Mouse (Mus musculus) heart, postnatal 36 days (tissue): ENCODE measurements around the gene Tmem201. TPM values are rescaled to one million over a fixed set of nuclear protein-coding genes. Genes with fewer than 3 reads are reported as not detected.
"Not testable (repeated sequence)": the region's sequence is repeated elsewhere in the genome, so short reads cannot be mapped to it uniquely, and the experiment has no call there.

Experiments
- DNase-seq, 2 experiments: peaks; one replicate each; pipeline ENCODE4 v3.0.0; 2021 to 2022
- intact Hi-C: fragments of 180-260 bp; cut with DNase I; formaldehyde crosslinking; loops from one replicate; pipeline ENCODE4 v1.15.1; 2025
- total RNA-seq, 2 experiments: library from RNA; stranded (reverse); gene quantifications; 2 replicates each; pipeline ENCODE4 v1.2.3; 2021

Tmem201 gene
- total RNA-seq, 2 experiments from 2014 or later: 87.7 to 90.5 TPM

DNA sequence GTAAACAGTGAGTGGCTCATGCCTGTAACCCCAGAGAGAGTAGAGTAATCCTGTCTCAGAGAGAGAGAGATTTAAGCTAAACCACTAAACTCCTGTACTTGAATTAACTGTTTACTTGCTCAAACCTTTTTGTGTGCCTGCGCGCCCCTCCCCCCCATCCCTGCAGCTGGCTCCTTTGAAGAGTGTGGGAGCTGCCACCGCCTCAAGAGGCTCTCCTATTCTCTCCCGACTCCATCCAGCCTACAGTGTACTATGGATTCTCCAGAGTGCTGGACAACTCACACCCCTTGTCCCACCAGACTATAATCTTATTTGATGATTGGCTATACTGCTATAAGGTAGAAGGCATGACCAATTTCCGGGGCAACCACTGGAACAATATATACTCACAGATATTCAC is 12.8 kb upstream of the Tmem201 start:
- DNase-seq: no peak
- intact Hi-C loops: loop anchor here (5.0 kb wide), 1 partner anchor 347 kb away; no protein-coding TSS in a partner anchor

DNA sequence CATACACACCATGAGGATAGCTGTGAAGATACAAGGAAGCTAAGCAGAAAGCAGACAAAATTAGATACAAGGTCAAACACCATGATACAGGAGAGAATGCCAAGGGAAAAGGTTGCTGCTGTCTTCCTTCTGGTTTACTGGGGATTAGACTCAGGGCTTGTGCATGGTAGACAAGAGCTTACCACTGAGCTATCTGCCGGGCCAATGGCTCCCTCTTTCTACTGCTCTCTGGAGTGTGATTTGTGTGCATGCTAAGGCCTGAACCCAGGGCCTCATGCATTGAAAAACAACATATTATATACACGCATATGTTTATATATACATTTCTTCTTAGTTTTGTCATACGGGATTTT is 11.8 kb upstream of the Tmem201 start:
- DNase-seq: not testable (repeated sequence)
- intact Hi-C loops: loop anchor here (5.0 kb wide), 1 partner anchor 348 kb away; no protein-coding TSS in a partner anchor

DNA sequence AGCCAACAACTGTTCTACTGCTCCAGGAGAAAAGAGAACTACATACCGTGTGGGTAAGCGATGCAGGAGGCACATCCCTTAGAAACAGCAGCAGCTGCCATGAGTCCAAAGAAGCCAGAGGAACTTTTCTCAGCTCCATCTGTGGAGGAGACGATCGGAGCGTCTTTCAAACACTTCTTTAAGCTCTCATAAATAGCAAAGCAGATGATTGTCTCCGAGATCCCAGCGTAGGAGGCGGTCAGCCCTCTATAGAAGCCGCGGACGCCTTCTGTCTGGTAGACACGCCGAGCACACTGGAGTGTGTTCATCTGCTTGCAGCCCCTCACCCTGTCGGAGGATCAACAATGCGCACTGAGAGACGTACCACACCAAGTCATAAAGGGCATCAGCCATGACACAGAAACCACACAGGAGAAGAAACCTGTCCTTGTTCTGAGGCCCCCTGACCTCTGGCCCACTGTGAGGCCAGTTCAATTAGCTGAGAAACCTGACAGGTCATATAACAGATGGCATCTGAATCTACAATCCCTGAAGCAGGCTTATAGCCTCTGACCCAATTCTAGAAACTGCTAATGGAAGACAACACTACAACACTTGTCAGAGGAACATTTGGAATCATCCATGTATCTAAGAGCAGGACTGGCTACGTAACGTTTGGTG is 11.3 kb upstream of the Tmem201 start:
- intact Hi-C loops: no loop called here

DNA sequence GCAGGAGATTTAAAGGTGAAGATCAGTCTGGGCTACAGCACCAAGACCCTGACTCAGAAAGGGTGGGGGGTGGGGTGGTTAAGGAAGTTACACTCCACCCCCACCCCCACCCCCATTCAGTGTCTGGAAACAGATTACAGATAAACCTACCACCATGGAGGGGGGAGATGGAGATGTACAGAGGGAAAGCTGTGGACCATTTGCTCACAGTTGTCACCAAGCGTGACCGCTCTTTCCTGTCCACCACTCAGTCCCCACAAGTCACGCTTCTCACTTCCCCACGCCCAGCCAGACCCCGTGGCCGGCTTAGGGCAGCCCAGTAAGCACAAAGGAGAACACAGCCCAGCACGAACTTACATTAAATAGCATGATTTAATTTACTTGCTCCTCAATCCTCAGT is 6.3 kb upstream of the Tmem201 start:
- intact Hi-C loops: no loop called here
- DNase-seq: no peak

More for the DNA sequence above, 11.3 kb upstream of the Tmem201 start:
- DNase-seq: no peak

DNA sequence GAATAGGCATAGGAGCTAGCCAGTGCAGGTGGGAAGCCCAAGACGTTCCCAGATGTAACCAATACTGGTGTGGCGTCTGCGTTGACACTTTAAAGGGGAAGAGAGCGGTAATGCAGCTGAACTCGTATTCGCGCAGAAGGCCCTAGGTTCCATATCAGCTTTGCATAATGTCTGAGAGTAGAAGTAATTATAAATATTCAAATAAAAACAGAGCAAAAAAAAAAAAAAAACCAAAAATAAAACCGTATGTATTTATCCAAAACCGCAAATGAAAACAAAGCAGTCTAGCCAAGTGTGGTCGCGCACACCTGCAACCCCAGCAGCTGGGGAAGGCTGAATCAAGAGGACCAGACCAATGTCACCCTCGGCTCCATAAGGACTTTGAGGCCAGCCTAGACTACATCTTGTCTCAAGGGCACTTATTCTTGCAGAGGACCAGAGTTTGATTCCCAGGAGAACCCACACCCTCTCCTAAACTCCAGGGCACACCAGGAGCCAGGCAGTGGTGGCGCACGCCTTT is 4.2 kb upstream of the Tmem201 start:
- intact Hi-C loops: no loop called here
- DNase-seq: no peak

DNA sequence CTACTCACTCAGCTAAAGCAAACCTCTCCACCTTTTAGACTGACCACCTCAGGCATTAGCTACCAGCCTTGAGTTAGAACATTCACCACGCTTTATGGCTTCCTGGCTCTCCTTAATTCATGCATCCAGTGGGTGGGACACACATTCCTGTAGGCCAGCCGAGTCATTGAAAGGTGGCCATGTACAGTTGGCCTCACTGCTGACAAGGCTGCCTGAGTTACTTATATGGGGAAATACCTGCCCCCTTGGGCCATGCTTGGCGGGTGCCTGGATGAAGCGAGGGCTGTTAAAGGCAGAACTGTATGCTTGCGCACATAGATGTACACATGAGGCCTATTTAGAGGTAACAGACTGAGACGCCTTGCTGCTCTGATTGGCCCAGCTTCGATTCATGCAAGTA is 2.5 kb upstream of the Tmem201 start:
- DNase-seq: no peak
- intact Hi-C loops: no loop called here

DNA sequence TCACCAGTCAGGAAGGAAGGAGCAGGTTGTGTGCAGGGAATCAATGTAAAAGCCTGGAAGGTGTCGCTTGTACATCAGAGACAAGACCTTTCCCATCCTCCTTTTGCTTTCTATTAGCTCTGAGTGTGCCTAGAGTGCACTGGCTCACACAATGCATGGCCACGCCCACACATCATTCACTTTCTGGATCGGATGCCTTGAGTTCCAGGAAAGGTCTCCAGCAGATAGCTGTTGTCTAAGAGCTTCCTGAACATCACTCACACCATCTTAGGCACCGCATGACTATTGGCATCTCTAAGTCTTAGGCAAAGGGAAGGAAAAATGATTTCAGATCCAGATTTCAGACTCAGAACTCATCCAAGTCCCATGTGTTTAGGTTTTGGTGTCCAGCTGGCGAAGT is 1.6 kb upstream of the Tmem201 start:
- intact Hi-C loops: no loop called here
- DNase-seq: no peak

DNA sequence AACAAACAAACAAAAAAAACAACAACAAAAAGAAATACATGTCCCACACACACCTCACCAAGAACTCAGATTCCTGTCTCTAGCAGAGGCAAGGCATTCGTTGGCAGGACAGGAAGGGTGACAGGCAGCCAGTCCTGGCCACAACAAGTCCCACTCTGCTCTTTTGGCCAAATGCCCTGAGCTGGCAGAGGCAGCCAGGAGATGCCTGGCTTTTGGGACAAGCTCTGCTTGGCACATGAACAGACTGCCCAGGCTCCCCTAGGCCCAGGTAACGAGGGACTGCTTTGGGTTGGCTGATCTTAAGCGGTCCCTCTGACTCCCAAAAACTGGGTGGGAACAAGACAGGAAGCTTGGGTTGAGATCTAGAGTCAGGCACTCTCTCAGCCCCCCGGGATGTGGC is 1.3 kb downstream of the Tmem201 start:
- DNase-seq: peak; percentile 71 to 74
- intact Hi-C loops: no loop called here

DNA sequence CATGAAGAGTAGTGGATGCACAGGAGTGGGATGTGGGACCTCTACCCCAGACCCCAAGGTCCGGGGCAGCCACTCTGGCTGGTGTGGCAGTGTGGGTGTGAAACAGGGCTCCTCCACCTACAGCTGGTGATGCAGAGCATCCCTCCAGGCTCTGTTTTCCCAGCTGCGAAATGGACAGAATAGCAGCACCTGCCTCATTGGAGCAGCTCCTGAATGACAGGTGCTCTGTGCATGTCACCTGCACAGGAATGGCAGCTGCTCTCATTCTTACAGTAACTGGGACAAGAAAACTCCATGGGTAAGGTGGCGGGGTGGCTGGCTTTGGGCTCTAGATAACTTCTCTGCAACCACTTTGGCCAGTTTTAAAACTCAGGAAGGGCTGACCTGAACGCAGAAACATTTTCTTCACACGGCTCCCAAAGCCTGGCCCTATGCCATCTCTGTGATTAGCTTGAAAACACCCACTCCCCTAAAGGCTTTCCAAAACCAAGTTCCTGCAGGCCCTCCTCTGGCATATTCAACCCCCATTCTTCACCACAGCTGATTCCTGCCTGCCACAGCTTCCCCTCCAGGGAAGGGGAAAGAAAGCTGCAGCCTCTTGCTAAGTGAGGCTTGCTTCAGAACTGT is 2.1 kb downstream of the Tmem201 start:
- intact Hi-C loops: no loop called here
- no peak for DNase-seq

DNA sequence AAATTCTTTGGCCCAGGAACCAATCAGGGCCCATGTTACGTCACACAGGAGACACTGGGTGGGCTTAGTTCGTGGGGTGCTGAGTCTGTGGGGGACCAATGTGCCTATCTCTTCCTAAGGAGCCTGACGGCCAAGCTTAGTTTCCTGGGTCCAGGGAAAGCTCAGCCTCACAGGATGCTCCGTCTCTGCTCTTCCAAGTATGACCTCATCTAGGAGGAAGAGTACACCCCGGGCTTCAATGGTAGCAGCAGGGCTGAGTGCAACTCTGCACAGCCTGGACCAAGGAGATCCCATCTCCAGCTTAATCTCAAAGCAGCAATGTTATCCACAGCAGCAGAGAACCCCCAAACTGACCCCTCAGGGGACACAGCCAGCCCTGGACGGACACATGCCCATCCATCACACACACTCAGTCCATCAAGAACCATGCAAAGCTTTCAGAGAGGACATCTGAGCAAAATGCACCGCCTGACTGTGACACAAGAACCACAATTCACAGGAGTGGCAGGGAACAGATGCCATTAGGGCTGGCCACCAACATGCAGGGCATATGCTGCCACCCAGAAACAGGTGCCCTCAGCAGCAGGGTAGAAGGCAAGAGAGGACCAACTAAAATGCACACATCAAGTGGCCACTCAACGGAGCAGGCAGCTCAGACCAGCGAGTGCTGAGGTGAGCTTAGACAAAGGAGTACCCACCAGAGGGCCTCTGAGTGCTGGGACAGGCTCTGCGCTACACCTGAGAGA is 2.9 kb downstream of the Tmem201 start:
- intact Hi-C loops: no loop called here
- DNase-seq: no peak

DNA sequence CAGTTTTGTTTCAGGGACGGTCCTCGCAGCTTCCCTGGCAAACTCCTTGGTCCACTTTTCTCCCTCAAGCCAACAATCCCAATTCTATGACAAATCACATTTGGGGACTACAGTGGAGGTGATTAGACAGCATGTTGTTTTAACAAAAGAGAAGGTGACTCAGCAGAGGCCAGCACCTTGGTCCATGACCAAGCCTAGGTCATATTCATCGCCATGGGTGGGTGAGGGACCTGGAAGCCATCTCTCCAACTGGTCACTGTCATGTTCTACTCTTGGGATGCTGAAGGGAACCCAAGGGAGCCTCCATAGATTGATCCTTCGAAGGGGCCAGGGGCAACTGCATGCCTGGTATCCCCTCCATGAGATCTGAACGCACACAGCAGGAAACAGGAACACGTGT is 3.6 kb downstream of the Tmem201 start:
- intact Hi-C loops: no loop called here
- DNase-seq: no peak

DNA sequence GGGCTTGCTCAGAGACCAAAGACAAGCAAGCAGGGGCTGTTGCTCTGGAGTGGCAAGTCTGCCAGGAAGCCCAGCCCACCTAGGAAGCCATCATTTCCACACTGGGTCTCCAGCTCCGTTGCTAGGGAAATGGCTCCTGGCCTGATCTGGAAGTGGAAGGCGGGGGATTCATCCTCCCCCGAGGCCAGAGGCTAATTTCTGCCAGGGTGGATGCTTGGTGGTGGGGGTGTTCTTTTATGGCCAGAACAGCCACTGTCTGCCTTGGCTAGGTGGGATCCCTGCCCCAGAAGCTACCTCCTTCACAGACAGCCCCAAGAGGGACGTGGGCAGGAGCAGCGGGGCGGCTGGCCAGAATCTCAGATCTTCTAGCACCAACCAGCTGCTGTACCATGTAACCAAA is 4.1 kb downstream of the Tmem201 start:
- peak in 1 of 2 experiments; percentile 43 for DNase-seq

DNA sequence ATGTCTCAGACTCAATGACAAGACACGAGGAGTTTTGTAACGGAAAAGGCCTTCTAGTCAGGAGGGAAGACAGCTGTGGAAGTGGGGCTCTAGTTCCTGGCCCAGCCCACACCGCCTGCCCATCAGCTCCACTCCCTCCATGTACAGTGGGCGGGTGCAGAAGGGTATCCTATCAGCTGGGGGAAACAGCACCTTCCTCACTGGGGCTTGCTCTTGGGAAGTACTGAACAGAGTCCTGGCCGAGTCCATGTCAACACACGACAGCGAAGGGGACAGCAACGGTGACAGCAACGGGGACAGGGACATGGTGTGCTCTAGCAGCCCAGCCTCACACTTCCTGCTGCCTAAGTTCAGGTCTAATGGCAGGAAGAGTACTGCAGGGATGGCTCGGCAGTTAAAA is 5.0 kb downstream of the Tmem201 start:
- DNase-seq: peak in 1 of 2 experiments; percentile 55
- intact Hi-C loops: no loop called here

More for the DNA sequence above, 4.1 kb downstream of the Tmem201 start:
- intact Hi-C loops: no loop called here

DNA sequence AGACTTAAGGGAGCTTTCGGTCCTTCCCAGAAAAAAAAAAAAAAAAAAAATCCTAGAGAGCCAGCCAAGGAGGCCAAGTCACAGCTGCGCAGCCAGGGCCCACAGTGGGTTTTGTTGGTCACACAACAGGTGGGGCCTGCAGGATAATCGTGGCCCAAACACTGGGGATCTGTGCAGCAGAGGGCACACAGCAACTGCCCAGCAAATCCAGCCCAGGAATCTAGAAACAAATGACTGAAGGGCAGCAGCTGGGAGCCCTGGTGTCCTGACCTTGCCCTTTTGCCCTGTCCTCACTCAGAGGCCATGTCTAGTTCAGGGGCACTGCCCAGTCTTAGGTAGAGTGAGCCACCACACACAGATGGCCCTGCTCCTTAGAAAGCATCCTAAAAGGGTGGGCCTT is 5.5 kb downstream of the Tmem201 start:
- intact Hi-C loops: no loop called here
- no peak for DNase-seq

DNA sequence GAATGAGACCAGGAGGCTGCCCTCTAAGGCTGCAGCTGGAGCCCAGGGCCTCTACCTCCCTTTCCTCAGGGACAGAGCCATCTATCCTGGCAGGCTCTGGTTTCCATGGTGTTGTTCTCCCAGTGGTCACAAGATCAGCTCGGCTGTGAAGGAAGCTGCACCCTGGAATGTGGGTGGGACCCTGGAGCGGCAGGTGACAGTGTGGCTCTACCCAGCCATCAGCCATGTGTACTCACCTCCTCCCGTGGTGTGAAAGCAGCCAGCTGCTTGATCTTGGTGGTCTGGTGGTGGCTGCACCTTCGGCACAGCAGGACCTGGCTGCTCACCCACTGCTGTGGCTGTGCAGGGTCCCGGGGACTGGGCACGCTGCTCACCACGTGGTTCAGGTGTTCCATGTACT is 7.0 kb downstream of the Tmem201 start:
- no peak for DNase-seq
- intact Hi-C loops: no loop called here

DNA sequence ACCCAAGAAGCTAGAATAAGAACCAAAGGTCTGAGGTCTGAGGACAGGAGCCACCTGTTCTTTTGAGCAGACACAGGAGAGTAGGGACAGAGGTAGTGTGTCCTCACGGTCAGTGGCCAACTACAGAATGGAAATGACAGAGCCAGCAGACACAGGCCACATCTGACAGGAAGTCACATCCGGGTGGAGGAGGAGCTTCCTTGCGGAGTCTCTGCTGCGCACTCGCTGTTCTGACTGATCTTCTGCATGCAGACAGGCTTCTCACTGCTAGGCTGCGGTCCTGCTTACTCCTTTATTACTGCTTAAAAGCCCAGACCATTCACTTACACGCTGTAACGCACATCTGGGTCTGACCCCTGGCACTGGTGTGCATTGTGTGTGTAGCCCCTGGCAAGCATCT is 9.0 kb downstream of the Tmem201 start:
- DNase-seq: peak; percentile 53 to 59
- intact Hi-C loops: no loop called here

DNA sequence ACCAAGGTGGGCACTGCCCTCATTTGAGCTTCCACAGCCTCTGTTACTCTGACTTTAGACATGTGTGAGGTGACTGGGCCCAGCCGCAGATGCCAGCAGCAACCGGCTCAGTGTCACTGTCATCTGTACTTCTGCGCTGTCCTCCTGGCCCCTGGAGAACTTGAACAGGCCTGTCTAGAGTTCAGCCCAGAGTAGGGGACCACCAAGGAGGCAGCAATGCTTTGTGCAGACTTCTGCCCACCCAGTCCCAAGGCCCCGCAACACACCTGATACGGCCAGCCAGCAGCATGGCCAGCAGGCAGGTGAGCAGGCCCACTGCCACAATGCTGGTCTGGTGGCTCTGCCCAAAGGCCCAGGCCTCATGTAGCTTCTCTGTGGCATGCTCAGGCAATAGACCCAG is 10.2 kb downstream of the Tmem201 start:
- intact Hi-C loops: no loop called here
- DNase-seq: no peak

DNA sequence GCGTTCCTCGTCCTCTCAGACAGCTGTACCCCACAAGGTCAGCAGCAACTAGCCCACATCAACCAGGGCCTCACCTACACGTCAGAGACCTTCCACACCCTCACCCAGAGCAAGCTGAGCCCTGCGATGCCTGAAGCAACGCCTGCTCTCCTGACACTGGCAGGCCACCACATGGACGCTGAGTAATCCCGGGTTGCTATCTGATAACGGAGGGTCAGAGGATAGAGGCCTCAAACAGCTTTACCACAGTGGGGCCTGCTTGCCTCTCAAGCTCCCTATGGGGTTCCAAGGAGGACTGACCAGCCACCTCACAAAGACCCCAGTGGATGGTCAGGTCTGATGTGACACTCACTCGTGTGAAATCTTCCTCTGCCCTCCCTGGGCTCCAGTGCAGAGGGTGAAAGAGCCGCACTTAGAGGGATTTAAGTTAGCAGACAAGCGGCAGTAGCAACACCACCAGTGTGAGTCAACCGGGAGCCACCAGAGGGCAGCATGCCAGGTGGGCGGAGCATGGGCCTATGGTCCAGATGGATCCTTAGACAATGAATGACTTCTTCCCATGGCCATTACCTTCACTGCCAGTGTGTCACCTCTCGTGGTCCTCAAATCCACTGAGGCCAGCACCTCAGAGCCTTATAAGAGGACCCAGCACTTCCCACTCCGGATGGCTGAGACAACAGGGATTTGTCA is 12.0 kb downstream of the Tmem201 start:
- intact Hi-C loops: no loop called here
- DNase-seq: peak; percentile 77 to 86

DNA sequence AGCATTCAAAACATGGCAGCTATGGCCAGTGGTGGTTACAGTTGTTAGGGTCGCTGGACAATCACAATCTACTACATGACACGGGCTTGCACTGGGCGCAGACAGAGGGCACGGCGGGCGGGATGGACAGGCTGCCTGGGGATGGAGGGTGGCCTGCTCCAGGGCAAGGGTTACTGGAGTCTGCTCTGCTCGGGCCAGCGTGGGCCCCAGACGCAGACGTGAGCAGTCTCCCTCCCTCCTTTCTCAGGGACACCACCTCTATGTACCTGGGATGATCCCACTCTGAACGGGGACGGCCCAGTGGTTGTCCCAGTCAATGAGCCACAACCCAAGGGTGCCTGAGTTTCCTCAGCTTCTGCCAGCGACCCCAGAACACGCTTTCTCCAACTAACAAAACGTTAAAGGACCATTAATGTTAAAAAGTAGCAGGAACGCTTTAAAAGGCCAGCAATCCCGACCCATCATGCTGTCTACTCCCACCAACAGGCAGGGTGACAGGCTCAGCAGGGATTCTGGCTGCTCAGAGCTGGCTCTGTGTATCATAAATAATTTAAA is 12.9 kb downstream of the Tmem201 start:
- intact Hi-C loops: loop anchor here (1.0 kb wide), 1 partner anchor 13 kb away; the partner anchor contains the start of gene Tmem201
- DNase-seq: no peak
